Mouse (Mus musculus) thymus, postnatal 0 days (tissue): ENCODE measurements around the gene Rnf5. TPM values are rescaled to one million over a fixed set of nuclear protein-coding genes. Genes with fewer than 3 reads are reported as not detected.

Source experiments
- DNase-seq: peaks from one replicate; pipeline ENCODE4 v3.0.0-alpha.2; 2015; ENCODE audit warnings: low spot score
- polyA plus RNA-seq: library from polyadenylated mRNA; unstranded; fragments of >200 nt; fragmentation: Nextera tagmentation; extraction: Ambion mirVana; gene quantifications from 2 replicates; pipeline ENCODE4 v1.2.1, GENCODE M21; 2015

Gene Rnf5
- polyA plus RNA-seq, 1 experiment from 2014 or later, result 135 TPM

DNA sequence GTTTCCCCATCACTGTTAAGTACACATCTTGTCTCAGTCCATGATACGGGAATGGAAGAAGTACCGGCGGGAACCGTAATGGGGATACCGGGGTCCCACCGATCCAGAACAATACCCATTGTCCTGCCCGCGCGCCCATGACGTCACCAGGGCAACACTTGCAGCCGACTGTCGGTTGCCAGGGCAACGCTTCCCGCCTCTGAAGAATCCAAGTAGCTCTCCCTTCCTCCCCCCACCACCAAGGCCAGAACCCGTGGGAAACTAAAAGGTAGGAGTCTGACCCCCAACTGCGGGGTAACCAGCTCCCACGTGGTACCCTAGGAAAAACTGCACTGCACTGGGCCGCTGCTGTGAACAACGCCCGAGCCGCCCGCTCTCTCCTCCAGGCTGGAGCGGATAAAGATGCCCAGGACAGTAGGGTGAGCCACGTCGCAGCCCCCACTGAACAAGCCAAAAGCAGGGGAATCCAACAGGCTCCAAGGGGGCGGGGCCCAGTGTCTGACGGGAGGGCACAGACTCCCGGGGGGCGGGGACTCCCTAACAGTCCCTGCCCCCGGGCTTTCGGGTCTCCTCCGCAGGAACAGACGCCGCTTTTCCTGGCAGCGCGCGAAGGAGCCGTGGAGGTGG, 16.6 kb downstream of the Rnf5 start:
- peak; percentile 88 for DNase-seq

DNA sequence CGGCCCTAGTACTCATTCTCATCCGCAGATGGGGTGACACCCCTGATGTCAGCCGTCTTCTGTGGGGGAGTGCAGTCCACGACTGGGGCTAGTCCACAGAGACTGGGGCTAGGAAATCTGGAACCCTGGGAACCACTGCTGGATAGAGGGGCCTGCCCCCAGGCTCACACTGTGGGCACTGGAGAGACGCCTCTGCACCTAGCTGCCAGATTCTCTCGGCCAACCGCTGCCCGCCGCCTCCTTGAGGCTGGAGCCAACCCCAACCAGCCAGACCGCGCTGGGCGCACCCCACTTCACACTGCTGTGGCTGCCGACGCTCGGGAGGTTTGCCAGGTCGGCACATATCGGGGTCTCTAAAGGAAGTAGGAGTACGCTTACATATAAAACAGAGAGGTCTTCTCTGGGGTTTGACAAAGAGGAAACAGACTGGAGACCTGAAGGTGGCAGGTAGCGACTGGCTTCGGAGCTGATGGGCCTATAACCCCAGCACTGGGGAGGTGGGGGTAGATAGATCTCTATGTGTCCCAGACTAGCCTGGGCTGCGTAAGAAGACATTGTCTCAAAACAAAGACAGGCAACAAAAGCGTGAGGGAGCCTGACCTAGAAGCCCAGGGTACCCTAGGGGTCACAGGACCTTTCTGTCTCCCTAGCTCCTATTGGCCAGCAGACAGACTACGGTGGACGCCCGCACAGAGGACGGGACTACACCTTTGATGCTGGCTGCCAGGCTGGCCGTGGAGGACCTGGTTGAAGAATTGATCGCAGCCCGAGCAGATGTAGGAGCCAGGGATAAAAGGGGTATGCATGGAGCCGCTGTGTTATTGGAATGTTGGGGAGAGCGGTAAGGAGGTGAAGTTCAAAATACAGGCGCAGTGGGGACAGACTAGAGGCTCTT, 17.4 kb downstream of the Rnf5 start:
- DNase-seq, result no peak

DNA sequence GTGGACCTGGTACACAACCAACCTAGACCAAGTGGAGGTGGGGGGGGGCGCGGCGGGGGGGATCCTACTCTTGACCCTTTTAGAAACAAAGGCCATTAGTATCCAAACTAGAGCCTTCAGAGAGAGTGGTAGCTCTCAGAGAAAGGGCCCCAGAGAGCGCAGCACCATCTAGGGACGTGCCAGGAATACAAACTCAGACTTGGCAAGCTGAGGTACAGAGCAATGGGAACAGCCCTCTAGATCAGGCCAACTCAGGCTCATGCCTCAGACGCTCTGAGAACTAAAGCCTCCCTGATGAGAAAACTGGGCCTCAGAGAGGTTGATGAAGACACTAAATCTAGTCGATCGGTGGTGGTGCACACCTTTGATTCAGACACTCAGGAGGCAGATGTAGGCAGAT, 18.4 kb downstream of the Rnf5 start:
- no peak for DNase-seq

DNA sequence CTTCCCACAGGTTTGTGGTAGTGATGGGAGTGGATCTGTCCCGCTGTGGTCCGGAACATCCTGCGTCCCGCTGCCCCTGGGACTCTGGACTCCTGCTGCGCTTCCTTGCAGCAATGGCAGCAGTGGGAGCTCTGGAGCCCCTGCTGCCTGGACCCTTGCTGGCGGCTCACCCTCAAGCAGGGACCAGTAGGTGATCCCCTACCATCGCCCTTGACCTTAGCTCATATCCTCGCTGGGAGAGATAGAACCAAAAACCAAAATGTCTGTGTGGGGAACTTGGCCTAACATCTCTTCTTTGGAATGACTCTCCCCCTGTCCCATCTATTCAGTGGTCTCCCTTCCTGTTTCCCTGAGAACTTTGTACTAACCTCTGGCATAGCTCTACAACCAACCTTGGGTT, 19.7 kb downstream of the Rnf5 start:
- no peak for DNase-seq

DNA sequence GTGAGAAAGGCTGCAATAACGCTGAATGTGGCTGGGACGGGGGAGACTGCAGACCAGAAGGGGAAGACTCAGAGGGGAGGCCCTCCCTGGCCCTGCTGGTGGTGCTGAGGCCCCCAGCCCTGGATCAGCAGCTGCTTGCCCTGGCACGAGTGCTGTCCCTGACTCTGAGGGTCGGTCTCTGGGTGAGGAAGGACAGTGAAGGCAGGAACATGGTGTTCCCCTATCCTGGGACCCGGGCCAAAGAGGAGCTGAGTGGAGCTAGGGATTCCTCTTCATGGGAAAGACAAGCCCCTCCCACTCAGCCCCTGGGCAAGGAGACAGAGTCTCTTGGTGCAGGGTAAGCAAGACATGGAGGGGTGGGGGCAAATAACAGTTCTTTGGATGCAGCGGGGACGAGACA, 20.1 kb downstream of the Rnf5 start:
- DNase-seq, result no peak

DNA sequence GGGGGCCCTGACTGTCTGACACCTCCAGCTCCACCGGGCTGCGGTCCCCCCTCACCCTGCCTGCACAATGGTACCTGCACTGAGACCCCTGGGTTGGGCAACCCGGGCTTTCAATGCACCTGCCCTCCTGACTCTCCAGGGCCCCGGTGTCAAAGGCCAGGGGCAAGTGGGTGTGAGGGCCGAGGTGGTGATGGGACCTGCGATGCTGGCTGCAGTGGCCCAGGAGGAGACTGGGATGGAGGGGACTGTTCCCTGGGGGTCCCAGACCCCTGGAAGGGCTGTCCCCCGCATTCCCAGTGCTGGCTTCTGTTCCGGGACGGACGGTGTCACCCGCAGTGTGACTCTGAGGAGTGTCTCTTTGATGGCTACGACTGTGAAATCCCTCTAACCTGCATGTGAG, 21.0 kb downstream of the Rnf5 start:
- no peak for DNase-seq

DNA sequence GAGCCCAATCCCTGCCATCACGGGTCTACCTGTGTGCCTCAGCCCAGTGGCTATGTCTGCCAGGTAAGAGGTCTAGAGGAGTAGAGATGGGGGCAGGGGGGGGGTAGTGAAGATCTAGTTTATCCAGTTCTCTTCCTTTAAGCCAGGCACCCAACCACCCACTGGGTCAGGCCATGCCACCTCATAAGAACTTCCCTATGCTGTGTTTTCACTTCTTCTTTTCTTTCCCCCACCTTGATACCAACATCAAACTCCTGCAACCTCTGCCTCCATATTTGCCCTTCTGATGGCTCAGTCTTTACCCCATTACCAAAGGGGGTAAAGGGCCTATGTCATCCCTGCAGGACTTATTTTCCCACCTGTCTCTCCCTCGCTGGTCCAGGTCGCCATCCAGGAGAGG, 25.4 kb downstream of the Rnf5 start:
- DNase-seq, result no peak

DNA sequence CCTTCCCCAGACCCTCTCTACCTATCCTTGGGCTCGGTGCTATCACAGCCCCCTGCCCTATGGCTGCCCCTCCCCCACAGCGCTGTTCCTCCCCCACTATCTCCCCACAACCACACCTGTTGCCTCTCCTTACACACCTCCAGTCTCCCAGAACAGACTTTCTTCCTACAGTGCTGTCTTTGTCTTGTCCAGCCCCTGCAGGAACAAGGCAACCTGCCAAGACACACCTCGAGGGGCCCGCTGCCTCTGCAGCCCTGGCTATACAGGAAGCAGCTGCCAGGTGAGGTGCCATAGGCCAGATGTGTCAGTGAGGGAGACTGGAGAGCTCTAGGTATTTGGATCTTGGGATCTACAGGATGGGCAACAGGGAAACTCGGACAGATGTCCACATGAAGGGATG, 26.9 kb downstream of the Rnf5 start:
- no peak for DNase-seq

DNA sequence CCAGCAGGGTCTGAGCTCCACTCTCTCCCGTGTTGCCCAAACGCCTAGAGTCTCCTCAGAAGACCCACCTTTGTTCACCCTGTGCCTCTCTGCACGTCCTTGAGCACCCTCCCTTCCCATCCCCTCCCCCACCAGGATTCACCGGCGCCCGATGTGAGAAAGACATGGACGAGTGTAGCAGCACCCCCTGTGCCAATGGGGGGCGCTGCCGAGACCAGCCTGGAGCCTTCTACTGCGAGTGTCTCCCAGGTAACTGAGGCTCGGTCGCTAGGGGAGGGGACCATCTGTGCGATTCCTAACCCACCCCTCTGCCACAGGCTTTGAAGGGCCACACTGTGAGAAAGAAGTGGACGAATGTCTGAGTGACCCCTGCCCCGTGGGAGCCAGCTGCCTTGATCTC, 31.1 kb downstream of the Rnf5 start:
- no peak for DNase-seq

DNA sequence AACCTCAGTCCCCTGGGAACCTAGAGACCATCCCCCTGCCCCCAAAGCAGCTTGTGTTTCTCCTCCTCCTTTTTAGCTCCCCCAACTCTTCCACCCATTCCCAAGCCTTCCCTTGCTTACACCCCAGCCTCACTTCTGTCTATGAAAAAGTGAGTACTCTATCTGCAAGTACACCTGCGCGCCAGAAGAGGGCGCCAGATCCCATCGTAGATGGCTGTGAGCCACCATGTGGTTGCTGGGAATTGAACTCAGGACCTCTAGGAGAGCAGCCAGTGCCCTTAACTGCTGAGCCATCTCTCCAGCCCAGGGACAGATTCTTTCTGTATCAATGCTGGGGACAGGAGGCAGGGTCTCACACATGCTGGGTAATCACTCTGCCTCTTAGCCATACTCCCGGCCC, 31.6 kb downstream of the Rnf5 start:
- DNase-seq, result no peak

DNA sequence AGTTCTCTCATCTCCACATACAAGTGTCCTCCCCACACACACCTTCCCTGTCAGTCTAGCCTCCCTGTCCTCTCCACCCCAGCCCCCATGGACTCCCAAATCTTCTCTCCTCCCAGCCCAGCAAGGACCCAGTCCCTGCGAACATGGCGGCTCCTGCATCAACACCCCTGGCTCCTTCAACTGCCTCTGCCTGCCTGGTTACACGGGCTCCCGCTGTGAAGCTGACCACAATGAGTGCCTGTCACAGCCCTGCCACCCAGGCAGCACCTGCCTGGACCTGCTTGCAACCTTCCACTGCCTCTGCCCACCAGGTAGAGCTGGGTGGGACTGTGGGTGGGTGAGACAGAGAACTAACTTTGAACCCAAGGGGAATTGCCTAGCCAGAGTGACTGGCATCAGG, 33.6 kb downstream of the Rnf5 start:
- DNase-seq, result no peak

DNA sequence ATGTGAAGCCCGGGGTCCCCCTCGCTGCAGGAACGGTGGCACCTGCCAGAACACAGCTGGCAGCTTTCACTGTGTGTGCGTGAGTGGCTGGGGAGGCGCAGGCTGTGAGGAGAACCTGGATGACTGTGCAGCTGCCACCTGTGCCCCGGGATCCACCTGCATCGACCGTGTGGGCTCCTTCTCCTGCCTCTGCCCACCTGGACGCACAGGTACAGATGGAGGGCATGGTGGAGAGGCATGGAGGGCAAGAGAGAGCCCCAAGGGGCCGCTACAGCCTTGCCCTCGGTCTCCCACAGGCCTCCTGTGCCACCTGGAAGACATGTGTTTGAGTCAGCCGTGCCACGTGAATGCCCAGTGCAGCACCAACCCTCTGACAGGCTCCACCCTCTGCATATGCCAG, 35.1 kb downstream of the Rnf5 start:
- no peak for DNase-seq

DNA sequence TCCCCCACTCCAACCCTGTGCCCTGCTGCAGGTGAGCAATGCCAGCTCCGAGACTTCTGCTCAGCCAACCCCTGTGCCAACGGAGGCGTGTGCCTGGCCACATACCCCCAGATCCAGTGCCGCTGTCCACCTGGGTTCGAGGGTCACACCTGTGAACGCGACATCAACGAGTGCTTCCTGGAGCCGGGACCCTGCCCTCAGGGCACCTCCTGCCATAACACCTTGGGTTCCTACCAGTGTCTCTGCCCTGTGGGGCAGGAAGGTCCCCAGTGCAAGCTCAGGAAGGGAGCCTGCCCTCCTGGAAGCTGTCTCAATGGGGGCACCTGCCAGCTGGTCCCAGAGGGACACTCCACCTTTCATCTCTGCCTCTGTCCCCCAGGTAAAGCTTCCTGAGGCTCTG, 36.2 kb downstream of the Rnf5 start:
- no peak for DNase-seq

DNA sequence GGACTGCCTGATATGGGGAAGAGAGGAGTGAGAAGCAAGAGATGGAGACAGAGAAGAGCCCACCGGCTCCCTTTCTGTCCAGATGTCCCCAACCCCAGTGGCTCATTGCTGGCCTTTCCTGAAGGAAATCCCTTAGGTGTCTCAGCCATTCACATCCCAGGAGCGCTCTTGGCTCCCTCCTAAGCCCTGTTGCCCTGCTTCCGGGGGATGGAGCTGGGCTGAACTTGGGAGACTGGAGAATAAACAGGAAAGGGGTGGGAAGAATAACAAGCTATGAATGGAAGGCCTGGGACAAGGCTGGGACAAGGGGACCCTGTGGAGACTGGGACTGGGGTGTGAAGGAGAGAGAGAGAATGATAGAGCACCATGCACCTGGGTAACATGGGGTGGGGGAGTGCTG, 38.7 kb downstream of the Rnf5 start:
- no peak for DNase-seq

DNA sequence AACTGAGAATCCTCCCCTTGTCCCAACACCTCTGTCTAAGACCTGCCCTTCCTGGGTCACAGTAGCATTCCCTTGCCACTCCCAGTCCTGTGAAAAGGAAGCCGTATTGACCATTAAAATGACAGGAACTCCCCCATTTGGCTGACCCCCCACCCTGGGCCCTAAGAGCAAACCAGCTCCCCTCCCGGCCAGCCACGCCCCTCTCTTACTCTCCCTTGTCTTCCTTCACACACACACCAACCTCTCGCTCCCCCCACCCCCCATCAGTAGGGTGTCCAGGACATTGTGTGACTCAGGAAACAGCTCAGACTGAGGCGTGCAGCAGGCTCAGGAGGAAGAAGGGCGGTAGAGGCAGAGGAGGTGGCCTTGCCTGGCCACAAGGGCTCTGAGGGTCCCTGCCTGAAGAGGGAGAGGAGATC, 39.5 kb downstream of the Rnf5 start, which contains the start of gene Notch4:
Gene Notch4, plus strand, starts transcription at position 266 of the 419 bp plus-strand sequence.
- no peak for DNase-seq

DNA sequence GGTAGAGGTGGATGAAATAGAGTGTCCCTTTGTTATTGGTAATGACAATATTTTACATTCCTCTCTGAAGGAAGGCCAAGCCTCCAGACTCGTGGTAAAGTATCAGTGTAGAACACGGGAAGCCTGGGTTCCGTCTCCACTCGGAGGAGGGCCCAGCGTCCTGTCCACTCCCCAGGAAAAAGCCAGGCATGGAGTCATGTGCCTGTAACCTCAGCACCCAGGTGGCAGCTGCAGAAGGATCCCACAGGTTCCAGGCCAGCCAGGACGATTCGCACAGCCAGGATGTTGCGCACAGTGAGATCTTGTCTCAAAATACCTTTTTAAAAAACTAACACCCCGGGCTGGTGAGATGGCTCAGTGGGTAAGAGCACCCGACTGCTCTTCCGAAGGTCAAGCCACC, 40.1 kb downstream of the Rnf5 start:
- no peak for DNase-seq

DNA sequence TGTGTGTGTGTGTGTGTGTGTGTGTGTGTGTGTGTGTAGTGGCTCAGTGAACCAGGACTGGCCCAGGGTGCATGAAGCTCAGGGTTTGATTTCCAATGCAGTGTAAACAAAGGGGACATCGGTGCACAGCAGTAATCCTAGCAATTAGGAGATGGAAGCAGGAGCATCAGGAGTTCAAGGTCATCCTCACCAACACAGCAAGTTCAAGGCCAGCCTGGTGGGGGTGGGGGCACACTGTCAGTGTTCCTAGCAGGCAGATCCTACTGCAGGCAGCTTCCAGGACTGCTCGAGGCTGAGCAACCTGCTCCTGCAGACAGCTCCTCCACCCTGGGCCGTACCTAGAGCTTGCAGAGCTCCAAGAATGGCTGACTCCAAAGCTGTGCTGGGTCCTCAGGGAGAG, 40.9 kb downstream of the Rnf5 start:
- DNase-seq, result no peak

DNA sequence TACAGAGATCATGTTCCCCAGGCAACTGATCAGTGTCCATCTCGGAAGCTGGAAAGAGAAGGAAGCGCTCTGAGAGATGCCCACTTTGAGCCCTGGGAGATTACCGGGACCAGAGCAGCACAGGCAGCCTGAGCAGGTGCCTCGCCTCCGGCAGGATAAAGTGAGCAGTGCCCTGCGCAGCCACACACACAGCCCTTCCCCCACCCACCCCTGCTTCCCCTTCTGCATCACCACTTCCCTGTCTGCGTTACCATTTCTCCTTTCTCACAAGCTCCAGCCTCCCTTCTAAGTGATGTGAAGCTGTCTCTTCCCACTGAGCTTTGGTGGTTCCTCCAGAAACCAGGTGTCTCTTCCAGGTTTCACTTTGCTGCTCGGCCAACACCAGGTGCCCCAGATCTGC, 42.3 kb downstream of the Rnf5 start:
- DNase-seq, result peak; percentile 17

DNA sequence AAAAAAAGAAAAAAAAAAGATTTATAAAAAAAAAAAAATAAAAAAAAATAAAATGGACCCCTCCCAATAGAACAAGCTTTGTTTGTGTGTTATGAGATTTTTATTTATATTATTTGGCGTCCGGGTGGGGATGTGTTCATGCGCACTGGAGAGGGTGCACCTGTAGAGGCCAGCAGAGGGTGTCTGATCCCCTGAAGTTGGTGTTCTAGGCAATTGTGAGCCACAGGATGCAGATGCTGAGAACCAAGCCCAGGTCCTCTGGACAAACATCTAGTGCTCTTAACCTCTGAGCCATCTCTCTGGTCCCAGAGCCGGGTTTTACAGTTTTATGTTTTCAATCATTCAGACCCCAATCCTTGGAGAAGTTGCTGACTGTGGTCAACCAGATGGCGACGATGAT, 43.1 kb downstream of the Rnf5 start:
- DNase-seq, result no peak

DNA sequence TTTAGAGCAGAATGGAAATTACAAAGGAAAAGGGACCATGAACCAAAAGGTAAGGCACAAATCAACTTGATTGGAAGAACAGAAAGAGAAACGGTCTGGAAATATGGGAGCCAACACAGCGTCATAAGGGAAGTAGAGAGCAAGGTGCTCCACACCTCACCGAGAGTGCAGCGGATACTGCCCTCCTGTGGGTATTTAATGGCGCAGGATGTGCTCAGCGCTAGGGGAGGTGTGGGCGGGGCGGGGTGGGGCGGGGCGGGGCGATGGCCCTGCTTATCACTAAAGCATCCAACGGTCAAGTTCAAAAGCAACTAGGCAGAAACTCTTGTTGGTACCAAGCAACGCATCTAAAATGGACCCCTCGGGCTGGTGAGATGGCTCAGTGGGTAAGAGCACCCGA, 43.6 kb downstream of the Rnf5 start:
- DNase-seq, result peak; percentile 34

DNA sequence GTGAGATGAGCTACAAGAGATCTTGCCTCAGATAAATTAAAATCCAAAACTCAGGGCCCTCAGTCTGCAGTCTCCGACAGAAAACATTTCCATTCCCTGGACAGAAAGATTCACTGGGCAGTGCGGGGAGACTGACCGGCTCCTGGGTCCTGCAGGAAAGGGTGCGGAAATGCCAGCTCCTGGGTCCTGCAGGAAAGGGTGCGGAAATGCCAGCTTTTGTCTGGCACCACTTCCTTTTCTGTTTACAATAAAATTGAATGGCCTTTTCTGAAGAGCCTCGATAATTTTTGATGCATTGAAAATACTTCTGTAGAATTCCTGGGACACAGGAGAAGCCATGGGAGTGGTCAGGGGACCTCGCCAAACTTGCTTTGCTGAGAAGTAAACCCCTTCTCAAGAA, 44.4 kb downstream of the Rnf5 start:
- no peak for DNase-seq

DNA sequence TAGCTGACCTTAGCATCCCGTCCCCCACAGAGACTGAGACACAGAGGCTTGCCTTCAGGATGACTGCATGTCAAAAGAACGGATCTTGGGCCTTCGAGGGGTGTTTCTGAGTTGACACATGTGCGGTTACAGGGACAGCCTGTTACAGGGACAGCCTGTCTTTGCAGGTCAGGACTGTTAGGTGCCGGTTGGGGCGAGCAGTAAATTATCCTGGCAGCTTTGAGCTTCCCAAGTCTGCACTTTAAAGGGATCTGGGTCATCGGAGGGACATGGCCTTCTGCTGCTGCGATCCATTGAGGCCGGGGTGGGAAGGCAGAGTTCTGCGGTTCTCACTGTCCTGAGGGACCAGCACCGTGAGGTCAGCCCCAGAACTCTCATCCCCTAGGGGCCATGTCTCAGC, 46.1 kb downstream of the Rnf5 start:
- no peak for DNase-seq

DNA sequence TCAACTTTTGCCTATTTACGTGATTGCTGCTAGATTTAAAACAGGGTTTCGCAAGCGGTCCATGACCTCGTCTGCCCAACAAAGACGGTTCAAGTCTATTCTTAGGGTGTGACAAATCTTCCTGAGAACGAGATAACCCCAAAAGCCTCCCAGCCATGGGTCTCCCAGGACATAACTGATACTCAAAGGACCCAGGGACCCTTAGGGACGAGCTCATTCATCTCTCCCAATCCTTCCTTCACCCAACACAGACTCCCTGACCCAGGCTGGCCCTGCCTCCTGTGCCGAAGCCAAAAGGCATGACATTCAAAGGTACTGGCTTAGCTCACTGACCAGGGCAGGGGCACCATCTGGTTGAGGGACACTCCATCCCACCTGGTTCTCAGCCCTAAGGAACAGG, 47.1 kb downstream of the Rnf5 start:
- DNase-seq, result no peak
